Mouse (Mus musculus): ENCODE measurements around the gene Gramd1b. TPM values are rescaled to one million over a fixed set of nuclear protein-coding genes. Genes with fewer than 3 reads are reported as not detected.
A peak's percentile ranks its signal among the peaks of the same experiment; 100 is the strongest.

The Gramd1b gene
- polyA plus RNA-seq, 1 experiment from 2014 or later = 6.5 TPM

GRCm38 (mm10) chr9:40448646-40449243, 82.4 kb downstream of the Gramd1b start:
- Histone ChIP-seq H3K4me1 (ENCODE audit: control insufficient read depth in 2 of 2, insufficient read depth in 2 of 2, low read length in 2 of 2) (peaks cover 3 to 20% of the 10 kb centered on the region in 2 experiments; a peak in 2 of 4 replicates), H3K4me2 (ENCODE audit: low read length) (no peak overlapping the region), H3K27ac (replicated peaks in 1 of 2; ENCODE audit: control insufficient read depth in 1 of 2, insufficient read depth in 1 of 2, low read depth in 2 of 2, low read length in 2 of 2) (no peak overlapping the region), H3K27me3 (ENCODE audit: control insufficient read depth, insufficient read depth, low read length) (no peaks in the 10 kb centered on the region), H3K36me3 (ENCODE audit: control insufficient read depth, insufficient read depth, low read length) (0 out of 2 replicates have a peak, but pooled peaks cover 11% of the 10 kb centered on the region), H3K9ac (ENCODE audit: low read length) (no peak overlapping the region), H3K9me3 (ENCODE audit: control insufficient read depth, low read length) (no peaks in the 10 kb centered on the region), H3K4me3 (ENCODE audit: control insufficient read depth in 1 of 2, insufficient read depth in 1 of 2, low read depth in 1 of 2, low read length in 2 of 2) (no peak overlapping the region)
- no peak for ATAC-seq (ENCODE audit: insufficient number of reproducible peaks, insufficient read depth, low FRiP score, low read depth)
- 83% methylated on average over 2 of the region's 2 CpGs for WGBS

DNA sequence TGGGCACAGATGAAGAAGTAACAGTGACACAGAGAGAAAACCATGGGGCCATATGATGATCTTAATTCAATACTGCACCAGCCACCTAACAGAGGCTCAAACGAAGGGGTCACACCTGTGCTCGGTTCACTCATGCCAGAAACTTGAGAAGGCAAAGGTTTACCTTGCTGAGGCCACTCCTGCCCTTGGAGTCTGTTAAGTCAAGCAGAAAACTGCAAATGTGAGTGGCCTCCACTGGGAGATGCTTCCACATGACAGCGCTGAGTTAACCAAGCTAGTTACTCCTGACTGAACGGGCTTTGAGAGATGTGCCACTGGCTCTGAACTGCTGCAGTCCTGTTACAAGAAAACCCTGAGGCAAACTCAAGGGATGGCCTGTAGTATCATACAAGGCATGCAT, 83.9 kb downstream of the Gramd1b start:
- H3K4me2 ChIP-seq (ENCODE audit: low read length) = no peak overlapping the region
- ATAC-seq (ENCODE audit: insufficient number of reproducible peaks, insufficient read depth, low FRiP score, low read depth) = no peak
- no peaks in the 10 kb centered on the region for H3K27me3 ChIP-seq (ENCODE audit: control insufficient read depth, insufficient read depth, low read length)

GRCm38 (mm10) chr9:40444961-40445360, 86.2 kb downstream of the Gramd1b start:
- whole genome bisulfite sequencing = 87% methylated on average over 6 of the region's 6 CpGs
- no peak overlapping the region for H3K9ac ChIP-seq (ENCODE audit: low read length)
- no peak overlapping the region for H3K4me2 ChIP-seq (ENCODE audit: low read length)
- H3K9me3 ChIP-seq (ENCODE audit: control insufficient read depth, low read length) = no peaks in the 10 kb centered on the region
- peaks cover 3 to 18% of the 10 kb centered on the region in 2 experiments; a peak in 3 of 4 replicates for H3K4me1 ChIP-seq (ENCODE audit: control insufficient read depth in 2 of 2, insufficient read depth in 2 of 2, low read length in 2 of 2)
- peaks cover 5% of the 10 kb centered on the region; the same call in 1 of the 2 replicates for H3K36me3 ChIP-seq (ENCODE audit: control insufficient read depth, insufficient read depth, low read length)
- H3K27me3 ChIP-seq (ENCODE audit: control insufficient read depth, insufficient read depth, low read length) = no peaks in the 10 kb centered on the region
- no peak overlapping the region for H3K4me3 ChIP-seq (ENCODE audit: control insufficient read depth in 1 of 2, insufficient read depth in 1 of 2, low read depth in 1 of 2, low read length in 2 of 2)
- no peak for ATAC-seq (ENCODE audit: insufficient number of reproducible peaks, insufficient read depth, low FRiP score, low read depth)
- no peak overlapping the region for H3K27ac ChIP-seq (replicated peaks in 1 of 2; ENCODE audit: control insufficient read depth in 1 of 2, insufficient read depth in 1 of 2, low read depth in 2 of 2, low read length in 2 of 2)

More for the DNA sequence above, 83.9 kb downstream of the Gramd1b start:
- H3K36me3 ChIP-seq (ENCODE audit: control insufficient read depth, insufficient read depth, low read length) = 0 out of 2 replicates have a peak, but pooled peaks cover 11% of the 10 kb centered on the region
- WGBS = 78% methylated on average over 4 of the region's 4 CpGs
- H3K9me3 ChIP-seq (ENCODE audit: control insufficient read depth, low read length) = no peaks in the 10 kb centered on the region
- H3K4me3 ChIP-seq (ENCODE audit: control insufficient read depth in 1 of 2, insufficient read depth in 1 of 2, low read depth in 1 of 2, low read length in 2 of 2) = no peak overlapping the region
- H3K9ac ChIP-seq (ENCODE audit: low read length) = no peak overlapping the region
- H3K27ac ChIP-seq (replicated peaks in 1 of 2; ENCODE audit: control insufficient read depth in 1 of 2, insufficient read depth in 1 of 2, low read depth in 2 of 2, low read length in 2 of 2) = no peak overlapping the region
- peaks cover 3 to 15% of the 10 kb centered on the region in 2 experiments; a peak in 2 of 4 replicates for H3K4me1 ChIP-seq (ENCODE audit: control insufficient read depth in 2 of 2, insufficient read depth in 2 of 2, low read length in 2 of 2)

DNA sequence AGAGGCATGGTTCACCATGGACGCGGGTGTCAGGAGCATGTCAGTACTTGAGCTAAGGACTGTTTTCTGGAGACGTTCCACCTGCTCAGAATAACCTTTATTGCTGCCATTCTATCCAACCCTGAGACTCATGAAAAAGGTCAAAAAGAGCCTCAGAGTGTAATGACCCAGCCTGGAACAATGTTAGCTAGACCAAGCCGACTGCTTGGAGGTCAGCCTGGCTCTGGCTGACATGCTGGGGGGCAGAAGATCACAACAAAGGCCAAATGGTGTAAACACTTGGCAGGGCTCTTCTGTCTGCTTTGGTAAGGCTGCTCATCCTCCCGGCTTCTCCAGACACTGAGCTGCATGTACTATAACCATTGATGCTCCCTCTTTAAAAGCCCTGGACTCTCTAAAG, 88.4 kb downstream of the Gramd1b start:
- H3K9me3 ChIP-seq (ENCODE audit: control insufficient read depth, low read length) = no peaks in the 10 kb centered on the region
- H3K4me3 ChIP-seq (ENCODE audit: control insufficient read depth in 1 of 2, insufficient read depth in 1 of 2, low read depth in 1 of 2, low read length in 2 of 2) = no peak overlapping the region
- no peak overlapping the region for H3K9ac ChIP-seq (ENCODE audit: low read length)
- peaks cover 5% of the 10 kb centered on the region; the same call in 1 of the 2 replicates for H3K36me3 ChIP-seq (ENCODE audit: control insufficient read depth, insufficient read depth, low read length)
- H3K27me3 ChIP-seq (ENCODE audit: control insufficient read depth, insufficient read depth, low read length) = no peaks in the 10 kb centered on the region
- WGBS = 63% methylated on average over 5 of the region's 5 CpGs
- ATAC-seq (ENCODE audit: insufficient number of reproducible peaks, insufficient read depth, low FRiP score, low read depth) = no peak
- H3K4me1 ChIP-seq (ENCODE audit: control insufficient read depth in 2 of 2, insufficient read depth in 2 of 2, low read length in 2 of 2) = peaks cover 10 to 25% of the 10 kb centered on the region in 2 experiments
- H3K27ac ChIP-seq (replicated peaks in 1 of 2; ENCODE audit: control insufficient read depth in 1 of 2, insufficient read depth in 1 of 2, low read depth in 2 of 2, low read length in 2 of 2) = no peak overlapping the region
- H3K4me2 ChIP-seq (ENCODE audit: low read length) = no peak overlapping the region

DNA sequence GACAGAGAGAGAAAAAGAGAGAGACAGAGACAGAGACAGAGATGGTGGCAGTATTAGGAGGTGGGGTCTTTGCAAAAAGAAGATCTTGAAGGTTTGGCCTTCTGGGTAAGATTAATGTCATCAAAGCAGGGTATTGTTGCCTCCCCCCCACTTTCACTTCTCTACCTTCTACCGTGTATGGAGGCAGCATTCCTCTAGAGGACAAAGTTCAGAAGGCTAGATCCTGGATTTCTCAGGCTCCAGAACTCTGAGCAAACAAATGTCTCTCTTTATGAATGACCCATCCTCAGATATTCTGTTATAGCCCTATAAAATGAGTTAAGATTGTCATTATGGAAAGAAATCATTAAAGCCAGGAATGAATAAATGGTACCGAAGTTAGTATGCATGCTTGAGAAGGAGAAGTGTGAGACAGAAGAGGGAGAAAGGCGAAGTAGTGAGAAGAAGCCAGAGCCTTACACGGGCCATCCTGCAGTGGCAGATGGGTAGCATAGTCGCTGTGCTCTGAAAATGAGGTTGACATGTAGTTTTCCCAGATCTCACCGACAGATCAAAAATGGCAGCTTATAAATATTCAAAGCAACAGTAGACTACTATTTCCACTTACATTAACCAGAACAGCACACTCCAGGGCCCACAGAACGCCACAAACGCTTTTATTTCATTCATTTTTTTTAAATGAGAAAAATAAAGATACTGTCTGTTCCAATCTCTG, 91.1 kb downstream of the Gramd1b start:
- 82% methylated on average over 8 of the region's 8 CpGs for WGBS
- no peaks in the 10 kb centered on the region; the same call in 1 of the 2 replicates for H3K36me3 ChIP-seq (ENCODE audit: control insufficient read depth, insufficient read depth, low read length)
- no peaks in the 10 kb centered on the region for H3K27me3 ChIP-seq (ENCODE audit: control insufficient read depth, insufficient read depth, low read length)
- H3K4me3 ChIP-seq (ENCODE audit: control insufficient read depth in 1 of 2, insufficient read depth in 1 of 2, low read depth in 1 of 2, low read length in 2 of 2) = no peak overlapping the region
- no peak overlapping the region for H3K4me2 ChIP-seq (ENCODE audit: low read length)
- H3K9me3 ChIP-seq (ENCODE audit: control insufficient read depth, low read length) = no peaks in the 10 kb centered on the region
- H3K4me1 ChIP-seq (ENCODE audit: control insufficient read depth in 2 of 2, insufficient read depth in 2 of 2, low read length in 2 of 2) = peaks cover 11 to 29% of the 10 kb centered on the region in 2 experiments
- H3K9ac ChIP-seq (ENCODE audit: low read length) = no peak overlapping the region
- no peak overlapping the region for H3K27ac ChIP-seq (replicated peaks in 1 of 2; ENCODE audit: control insufficient read depth in 1 of 2, insufficient read depth in 1 of 2, low read depth in 2 of 2, low read length in 2 of 2)
- no peak for ATAC-seq (ENCODE audit: insufficient number of reproducible peaks, insufficient read depth, low FRiP score, low read depth)

DNA sequence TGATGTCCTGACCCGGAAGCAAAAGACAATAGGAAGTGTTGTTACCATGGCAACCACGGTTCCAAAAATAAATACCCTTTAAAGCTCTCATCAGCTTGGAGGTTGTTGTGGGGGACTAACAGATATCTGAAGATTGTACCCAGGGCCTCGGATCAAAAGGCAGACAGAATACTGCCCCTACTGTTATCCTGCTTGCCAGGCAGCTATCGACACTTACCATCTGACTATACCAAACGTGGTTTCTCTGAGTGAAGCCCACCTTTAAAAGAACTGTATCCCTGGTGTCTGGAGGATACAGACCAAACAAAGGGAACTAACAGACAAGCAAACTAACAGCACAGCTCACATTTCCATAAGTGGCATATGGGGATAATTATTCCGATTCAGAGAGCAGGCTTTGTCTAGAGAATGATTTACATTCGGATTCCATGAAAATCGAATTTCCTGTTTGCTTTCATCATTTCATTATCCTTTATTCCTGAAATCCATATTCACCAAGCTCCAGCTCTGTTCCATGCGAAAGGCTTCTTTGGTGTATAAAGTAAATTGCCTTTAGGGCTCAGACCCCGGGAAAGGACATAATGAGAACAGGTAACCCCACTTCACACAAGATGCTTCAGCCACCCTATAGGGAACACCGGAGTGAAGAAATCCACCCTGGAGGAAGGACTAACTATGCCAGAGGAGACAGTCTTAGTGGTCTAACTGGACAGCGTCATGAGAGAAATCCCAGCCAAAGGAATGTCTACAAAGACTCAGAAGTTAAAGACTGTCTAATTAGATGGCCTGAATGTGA, 92.3 kb downstream of the Gramd1b start:
- no peaks in the 10 kb centered on the region; the same call in 1 of the 2 replicates for H3K36me3 ChIP-seq (ENCODE audit: control insufficient read depth, insufficient read depth, low read length)
- H3K9ac ChIP-seq (ENCODE audit: low read length) = no peak overlapping the region
- no peak for ATAC-seq (ENCODE audit: insufficient number of reproducible peaks, insufficient read depth, low FRiP score, low read depth)
- H3K4me2 ChIP-seq (ENCODE audit: low read length) = no peak overlapping the region
- H3K9me3 ChIP-seq (ENCODE audit: control insufficient read depth, low read length) = no peaks in the 10 kb centered on the region
- H3K4me3 ChIP-seq (ENCODE audit: control insufficient read depth in 1 of 2, insufficient read depth in 1 of 2, low read depth in 1 of 2, low read length in 2 of 2) = no peak overlapping the region
- 56% methylated on average over 12 of the region's 12 CpGs for WGBS
- no peak overlapping the region for H3K27ac ChIP-seq (replicated peaks in 1 of 2; ENCODE audit: control insufficient read depth in 1 of 2, insufficient read depth in 1 of 2, low read depth in 2 of 2, low read length in 2 of 2)
- no peaks in the 10 kb centered on the region for H3K27me3 ChIP-seq (ENCODE audit: control insufficient read depth, insufficient read depth, low read length)
- peaks cover 8 to 29% of the 10 kb centered on the region in 2 experiments for H3K4me1 ChIP-seq (ENCODE audit: control insufficient read depth in 2 of 2, insufficient read depth in 2 of 2, low read length in 2 of 2)

DNA sequence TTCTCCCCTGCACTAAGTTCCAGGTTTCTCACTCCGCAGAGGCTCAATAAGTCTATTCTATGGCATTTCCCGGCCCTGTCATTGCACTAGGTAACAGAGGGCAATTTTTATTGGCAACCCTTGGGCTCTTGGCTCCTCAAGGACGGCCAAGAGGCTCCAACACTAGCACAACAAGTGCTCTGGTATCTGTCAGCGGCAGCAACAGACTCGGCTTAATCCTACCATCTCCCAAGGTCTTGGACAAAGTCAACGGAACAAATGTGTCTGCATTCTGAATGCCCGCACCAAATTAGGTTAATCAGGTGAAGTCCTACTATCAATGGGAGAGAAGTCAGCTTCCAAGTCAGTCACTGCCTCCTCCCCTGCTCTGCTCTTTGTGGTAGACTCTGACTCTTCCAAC, 93.3 kb downstream of the Gramd1b start:
- Histone ChIP-seq H3K27ac (replicated peaks in 1 of 2; ENCODE audit: control insufficient read depth in 1 of 2, insufficient read depth in 1 of 2, low read depth in 2 of 2, low read length in 2 of 2) (peak overlapping the region; percentile 46 to 67), H3K27me3 (ENCODE audit: control insufficient read depth, insufficient read depth, low read length) (no peaks in the 10 kb centered on the region), H3K4me2 (ENCODE audit: low read length) (no peak overlapping the region), H3K4me1 (ENCODE audit: control insufficient read depth in 2 of 2, insufficient read depth in 2 of 2, low read length in 2 of 2) (peaks cover 8 to 29% of the 10 kb centered on the region in 2 experiments), H3K9me3 (ENCODE audit: control insufficient read depth, low read length) (0 out of 2 replicates have a peak, but pooled peaks cover 3% of the 10 kb centered on the region), H3K4me3 (ENCODE audit: control insufficient read depth in 1 of 2, insufficient read depth in 1 of 2, low read depth in 1 of 2, low read length in 2 of 2) (no peak overlapping the region), H3K9ac (ENCODE audit: low read length) (no peak overlapping the region), H3K36me3 (ENCODE audit: control insufficient read depth, insufficient read depth, low read length) (no peaks in the 10 kb centered on the region; the same call in 1 of the 2 replicates)
- 0 out of 2 replicates have a peak, but pooled peaks have one; percentile 55 for ATAC-seq (ENCODE audit: insufficient number of reproducible peaks, insufficient read depth, low FRiP score, low read depth)
- WGBS = 39% methylated on average over 7 of the region's 7 CpGs

All from heart, embryonic 14.5 days (tissue).